Mouse (Mus musculus) midbrain, embryonic 10.5 days (tissue): ENCODE results near the gene Ackr2. TPM values are rescaled to one million over a fixed set of nuclear protein-coding genes. Genes with fewer than 3 reads are reported as not detected.

Experiments
- DNase-seq: peaks from one replicate; pipeline ENCODE4 v3.0.0-alpha.2; 2017; ENCODE audit warnings: low spot score
- H3K27ac ChIP-seq: fragments of 300-500 bp; sonication (generic); replicated peaks from 2 replicates; pipeline ENCODE4 v1.5.1; 2016; ENCODE audit warnings: mild to moderate bottlenecking
- H3K27me3 ChIP-seq: fragments of 300-500 bp; sonication (generic); 2 replicates; pipeline ENCODE4 v1.6.1; 2016; ENCODE audit warnings: low read depth, mild to moderate bottlenecking; ENCODE audit not compliant: poor library complexity, severe bottlenecking
- H3K36me3 ChIP-seq: fragments of 300-500 bp; sonication (generic); 2 replicates; pipeline ENCODE4 v1.6.1; 2016; ENCODE audit warnings: mild to moderate bottlenecking, moderate library complexity
- H3K4me1 ChIP-seq: fragments of 300-500 bp; sonication (generic); 2 replicates; pipeline ENCODE4 v1.6.1; 2016
- H3K4me3 ChIP-seq: fragments of 300-500 bp; sonication (generic); 2 replicates; pipeline ENCODE4 v1.5.1; 2016; ENCODE audit warnings: mild to moderate bottlenecking, moderate library complexity
- H3K9me3 ChIP-seq: fragments of 300-500 bp; sonication (generic); replicated peaks from 2 replicates; pipeline ENCODE4 v1.6.1; 2016; ENCODE audit warnings: mild to moderate bottlenecking
- WGBS: fragments of 180-500 bp; shearing (Covaris S2); methylation state at CpG from one replicate; pipeline ENCODE4 v1.1.7; 2016; 5-methylcytosine and 5-hydroxymethylcytosine counted together
- polyA plus RNA-seq: library from polyadenylated mRNA; unstranded; fragments of >200 nt; fragmentation: Nextera tagmentation; extraction: Ambion mirVana; gene quantifications from 2 replicates; pipeline ENCODE4 v1.2.1, GENCODE M21; 2016

The Ackr2 gene
- polyA plus RNA-seq, 1 experiment from 2014 or later = 0.78 TPM

DNA sequence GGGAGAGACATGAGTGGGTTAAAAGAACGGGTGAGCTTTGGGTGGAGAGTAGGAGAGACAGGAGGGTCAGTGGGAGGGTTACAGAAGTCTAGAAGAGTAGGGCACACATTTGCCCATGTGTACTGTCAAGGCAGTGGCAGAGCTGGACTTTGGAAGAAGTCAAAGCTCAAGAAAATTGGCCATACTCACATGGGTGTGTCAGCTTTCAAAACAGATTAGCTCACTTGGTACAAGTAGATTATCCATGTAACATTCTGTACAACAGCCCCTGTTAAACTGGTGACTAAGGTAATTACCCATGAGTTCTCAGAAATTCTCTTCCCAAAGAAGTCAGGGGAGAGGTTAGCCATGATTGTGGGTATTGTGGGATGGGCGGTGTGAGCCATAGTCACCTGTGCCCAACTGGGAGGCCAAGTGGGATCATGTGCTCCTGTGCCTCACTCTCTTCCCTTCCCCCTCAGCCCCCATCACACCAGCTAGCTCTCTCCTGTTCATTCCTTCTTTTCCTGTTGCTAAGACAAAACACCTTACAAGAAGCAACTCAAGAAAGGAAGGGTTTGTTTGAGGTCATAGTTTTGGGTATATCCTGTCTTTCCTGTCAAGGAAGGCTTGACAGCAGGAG is 26.0 kb upstream of the Ackr2 start:
- WGBS = 88% methylated on average over 2 of the region's 2 CpGs
- no peak for DNase-seq

DNA sequence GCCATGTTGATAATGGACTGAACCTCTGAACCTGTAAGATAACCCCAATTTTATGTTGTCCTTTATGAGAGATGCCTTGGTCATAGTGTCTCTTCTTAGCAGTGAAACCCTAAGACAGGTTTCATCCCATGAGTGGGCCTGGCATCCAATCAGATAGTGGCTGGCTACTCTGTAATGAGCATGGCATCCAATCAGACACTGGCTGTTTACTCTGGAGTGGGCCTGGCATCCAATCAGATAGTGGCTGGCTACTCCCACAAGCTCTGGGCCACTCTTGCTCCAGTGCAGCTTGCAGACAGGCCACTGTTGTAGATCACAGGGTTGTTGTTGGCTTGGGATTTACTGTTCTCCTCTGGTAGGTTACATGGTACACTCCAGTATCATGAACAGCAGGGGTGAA is 24.6 kb upstream of the Ackr2 start:
- H3K27ac ChIP-seq = no peak overlapping the region
- no peaks in the 10 kb centered on the region for H3K36me3 ChIP-seq
- no peaks in the 10 kb centered on the region for H3K9me3 ChIP-seq
- no peaks in the 10 kb centered on the region for H3K27me3 ChIP-seq
- no peak for DNase-seq
- no peak overlapping the region for H3K4me3 ChIP-seq
- no peaks in the 10 kb centered on the region for H3K4me1 ChIP-seq

More for the DNA sequence above, 26.0 kb upstream of the Ackr2 start:
- Histone ChIP-seq H3K27me3 (no peaks in the 10 kb centered on the region), H3K4me1 (no peaks in the 10 kb centered on the region), H3K4me3 (no peak overlapping the region), H3K36me3 (no peaks in the 10 kb centered on the region), H3K27ac (no peak overlapping the region), H3K9me3 (no peaks in the 10 kb centered on the region)

DNA sequence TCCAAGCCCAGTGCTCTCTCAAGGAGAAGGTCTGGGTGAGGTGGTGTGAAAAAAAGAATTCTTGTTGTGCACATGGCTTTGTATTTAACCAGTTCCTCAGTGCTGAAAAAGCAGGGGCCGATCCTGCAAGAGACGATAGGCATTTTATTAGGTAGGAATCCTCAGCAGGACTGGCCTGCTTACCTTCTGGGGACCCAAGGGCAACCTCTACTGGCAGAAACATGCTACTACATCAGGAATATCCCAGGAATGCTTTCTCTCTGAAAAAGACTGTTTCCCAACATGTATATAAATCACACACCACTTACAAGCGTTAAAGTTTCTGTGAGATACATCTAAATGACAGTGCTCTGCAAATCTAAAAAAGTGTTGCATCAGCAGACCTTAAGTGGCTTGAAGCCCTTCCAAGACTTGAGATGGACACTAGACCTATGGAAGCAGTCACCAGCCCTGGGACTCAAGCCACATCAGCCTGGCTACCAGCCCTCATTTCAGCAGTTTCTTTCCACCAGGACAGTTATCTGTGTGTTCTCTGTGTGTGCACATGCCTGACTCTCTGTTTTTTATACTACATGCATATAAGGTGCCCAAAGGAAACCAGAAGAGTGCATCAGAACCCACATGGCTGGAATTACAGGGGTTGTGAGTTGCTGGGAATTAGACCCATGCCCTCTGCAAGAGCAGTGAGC is 21.0 kb upstream of the Ackr2 start:
- H3K4me3 ChIP-seq = no peak overlapping the region
- DNase-seq = peak; percentile 43
- WGBS = 35% methylated on average over 3 of the region's 3 CpGs
- H3K27me3 ChIP-seq = no peaks in the 10 kb centered on the region
- no peak overlapping the region for H3K27ac ChIP-seq
- peaks cover 8% of the 10 kb centered on the region for H3K4me1 ChIP-seq
- H3K36me3 ChIP-seq = no peaks in the 10 kb centered on the region
- no peaks in the 10 kb centered on the region for H3K9me3 ChIP-seq

DNA sequence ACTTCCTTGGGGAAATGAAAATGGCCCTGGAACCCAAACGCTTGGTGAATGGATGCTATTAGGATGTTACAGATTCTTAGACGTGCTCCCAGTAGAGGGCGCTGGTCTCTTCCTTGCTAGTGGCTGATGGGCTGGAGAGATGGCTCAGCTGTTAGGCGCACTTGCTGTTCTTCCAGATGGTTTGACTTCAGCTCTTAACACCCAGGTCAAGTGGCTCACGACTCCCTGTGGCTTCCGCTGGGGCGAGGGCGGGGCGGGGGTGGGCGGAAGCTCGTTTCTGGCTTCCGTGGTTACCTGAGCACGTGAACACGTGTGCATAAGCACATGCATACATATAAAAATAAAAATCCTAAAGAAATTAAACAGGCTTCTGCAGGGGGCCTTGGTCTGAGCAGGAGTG is 17.3 kb upstream of the Ackr2 start:
- WGBS = 35% methylated on average over 14 of the region's 14 CpGs
- H3K4me3 ChIP-seq = no peak overlapping the region
- no peaks in the 10 kb centered on the region for H3K36me3 ChIP-seq
- H3K9me3 ChIP-seq = no peaks in the 10 kb centered on the region
- peak; percentile 71 for DNase-seq
- H3K27me3 ChIP-seq = no peaks in the 10 kb centered on the region
- peaks cover 8% of the 10 kb centered on the region for H3K4me1 ChIP-seq
- H3K27ac ChIP-seq = no peak overlapping the region

GRCm38 (mm10) chr9:121881301-121881700 is 16.9 kb upstream of the Ackr2 start:
- Histone ChIP-seq H3K9me3 (no peaks in the 10 kb centered on the region), H3K27me3 (no peaks in the 10 kb centered on the region), H3K4me3 (no peak overlapping the region), H3K4me1 (peaks cover 8% of the 10 kb centered on the region), H3K36me3 (no peaks in the 10 kb centered on the region), H3K27ac (no peak overlapping the region)
- 84% methylated on average over 6 of the region's 6 CpGs for WGBS
- DNase-seq = no peak

- peaks cover 8% of the 10 kb centered on the region for H3K4me1 ChIP-seq
- no peak overlapping the region for H3K27ac ChIP-seq
- no peaks in the 10 kb centered on the region for H3K9me3 ChIP-seq
- H3K4me3 ChIP-seq = no peak overlapping the region
- no peaks in the 10 kb centered on the region for H3K27me3 ChIP-seq
- H3K36me3 ChIP-seq = no peaks in the 10 kb centered on the region
- 83% methylated on average over 7 of the region's 7 CpGs for WGBS
- DNase-seq = no peak
These were observed 16.1 kb upstream of the Ackr2 start for GRCm38 (mm10) chr9:121882015-121882457.

DNA sequence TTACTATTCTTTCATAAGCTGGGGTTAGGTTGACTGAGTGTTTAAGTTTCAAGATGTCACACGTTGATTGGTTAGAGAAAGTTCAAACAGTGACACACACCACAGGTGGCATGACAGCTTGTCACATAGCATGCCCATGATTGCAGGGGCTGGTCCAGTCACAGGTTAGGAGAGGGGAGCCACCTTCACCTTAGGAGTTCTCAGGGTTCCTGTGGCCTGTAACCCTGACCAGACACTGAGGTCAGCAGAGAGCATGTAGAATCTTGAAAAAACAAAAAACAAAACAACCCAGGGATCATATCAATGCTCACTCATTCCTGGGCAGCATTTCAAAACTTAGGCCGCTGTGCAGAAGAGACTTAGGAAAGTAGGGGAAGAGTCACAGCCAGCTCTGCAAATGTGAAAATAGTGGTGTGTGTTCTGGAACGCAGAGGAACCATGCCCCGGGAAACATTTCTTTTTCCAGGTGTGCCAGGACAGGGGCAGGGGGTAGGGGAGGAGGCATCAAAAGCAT is 8.2 kb upstream of the Ackr2 start:
- Histone ChIP-seq H3K36me3 (no peaks in the 10 kb centered on the region), H3K27ac (no peak overlapping the region), H3K4me1 (peaks cover 20% of the 10 kb centered on the region), H3K27me3 (no peaks in the 10 kb centered on the region), H3K9me3 (no peaks in the 10 kb centered on the region), H3K4me3 (no peak overlapping the region)
- DNase-seq = no peak
- WGBS = 80% methylated on average over 4 of the region's 4 CpGs

GRCm38 (mm10) chr9:121890441-121890941 is 7.7 kb upstream of the Ackr2 start:
- Histone ChIP-seq H3K36me3 (no peaks in the 10 kb centered on the region), H3K9me3 (no peaks in the 10 kb centered on the region), H3K4me1 (peaks cover 20% of the 10 kb centered on the region), H3K27me3 (no peaks in the 10 kb centered on the region), H3K4me3 (no peak overlapping the region), H3K27ac (no peak overlapping the region)
- WGBS = 50% methylated on average over 18 of the region's 18 CpGs
- peak; percentile 29 for DNase-seq

DNA sequence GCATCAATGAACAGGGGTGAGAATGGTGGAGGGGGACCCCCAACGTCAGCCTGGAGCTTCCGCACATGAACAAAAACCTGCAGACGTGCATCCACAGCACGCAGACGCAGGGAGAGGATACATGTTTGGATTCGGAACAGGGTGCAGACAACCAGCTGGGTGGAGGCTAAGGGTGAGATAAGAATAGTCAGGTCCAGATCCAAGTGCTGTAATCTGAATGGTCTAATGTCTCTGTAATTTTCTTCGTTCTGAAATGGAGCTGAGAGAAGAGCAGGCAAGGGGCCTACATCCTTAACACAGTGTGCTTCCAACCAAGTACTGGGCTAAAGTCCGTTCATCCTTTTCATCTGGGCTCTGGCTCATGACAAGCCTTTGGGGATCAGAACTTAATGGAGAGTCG is 6.9 kb upstream of the Ackr2 start:
- Histone ChIP-seq H3K27me3 (no peaks in the 10 kb centered on the region), H3K9me3 (no peaks in the 10 kb centered on the region), H3K4me3 (no peak overlapping the region), H3K4me1 (peaks cover 20% of the 10 kb centered on the region), H3K36me3 (no peaks in the 10 kb centered on the region), H3K27ac (no peak overlapping the region)
- no peak for DNase-seq
- WGBS = 90% methylated on average over 9 of the region's 9 CpGs

DNA sequence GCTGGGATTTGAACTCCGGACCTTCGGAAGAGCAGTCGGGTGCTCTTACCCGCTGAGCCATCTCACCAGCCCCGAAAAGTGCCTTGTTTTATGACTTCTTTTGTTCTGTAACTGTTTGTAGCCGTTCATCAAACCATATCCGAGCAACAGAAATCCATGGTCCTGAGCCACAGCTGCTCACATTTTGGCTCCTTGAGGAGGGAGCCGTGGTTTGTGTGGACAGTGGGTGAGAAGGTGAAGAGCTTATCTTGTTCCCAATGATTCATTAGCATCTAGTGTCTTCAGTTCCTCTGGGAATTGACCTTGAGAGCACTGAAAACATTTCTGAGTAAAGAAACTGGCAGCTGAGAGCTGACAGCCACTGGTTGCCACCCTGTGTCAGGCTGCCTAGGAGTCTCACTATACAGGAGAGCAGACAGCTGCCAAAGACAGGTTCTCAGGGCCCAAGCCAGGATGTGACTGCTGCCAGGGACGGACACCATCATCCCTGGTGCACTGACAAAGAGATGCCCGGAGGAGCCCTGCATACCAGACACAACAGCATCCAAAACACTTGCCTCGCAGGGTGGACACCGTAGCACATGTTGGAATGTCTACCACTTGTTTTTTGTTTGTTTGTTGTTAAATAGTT is 6.0 kb upstream of the Ackr2 start:
- Histone ChIP-seq H3K27me3 (no peaks in the 10 kb centered on the region), H3K4me1 (peaks cover 20% of the 10 kb centered on the region), H3K27ac (no peak overlapping the region), H3K36me3 (no peaks in the 10 kb centered on the region), H3K4me3 (no peak overlapping the region), H3K9me3 (no peaks in the 10 kb centered on the region)
- 90% methylated on average over 12 of the region's 12 CpGs for WGBS
- DNase-seq = no peak

- Histone ChIP-seq H3K4me1 (peaks cover 20% of the 10 kb centered on the region), H3K36me3 (no peaks in the 10 kb centered on the region), H3K27ac (no peak overlapping the region), H3K4me3 (no peak overlapping the region), H3K9me3 (no peaks in the 10 kb centered on the region), H3K27me3 (no peaks in the 10 kb centered on the region)
- 79% methylated on average over 7 of the region's 7 CpGs for WGBS
- no peak for DNase-seq
These were observed 3.7 kb upstream of the Ackr2 start for GRCm38 (mm10) chr9:121894447-121894846.

DNA sequence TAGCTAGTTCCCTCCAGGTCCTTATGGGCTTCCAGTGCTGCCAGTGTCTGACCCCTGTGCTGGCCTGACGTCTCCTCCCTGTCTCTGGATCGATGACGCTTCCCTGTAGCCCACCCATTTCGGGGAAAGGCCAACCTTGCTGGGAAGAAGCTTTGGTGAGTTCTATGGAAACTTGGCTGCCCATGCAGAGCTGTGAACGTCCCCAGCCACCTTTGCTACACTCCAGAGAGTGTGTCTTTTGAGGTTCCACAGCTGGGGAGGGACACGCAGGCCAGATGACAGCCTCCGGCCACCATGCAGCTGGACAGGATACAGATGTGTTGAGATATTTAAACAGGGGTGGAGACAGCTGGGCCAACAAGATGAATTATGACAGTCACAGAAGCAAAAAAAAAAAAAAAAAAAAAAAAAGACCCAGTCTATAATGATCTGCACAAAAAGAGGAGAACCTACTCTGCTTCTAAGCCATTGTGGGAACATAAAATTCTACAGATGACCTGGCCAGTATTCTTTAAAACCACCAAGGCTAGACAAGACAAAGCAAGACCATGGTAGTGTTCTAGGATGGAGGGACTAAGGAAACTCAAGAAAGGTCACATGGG is 2.7 kb upstream of the Ackr2 start:
- WGBS = 84% methylated on average over 7 of the region's 7 CpGs

More for the DNA sequence above, 2.7 kb upstream of the Ackr2 start:
- Histone ChIP-seq H3K9me3 (no peaks in the 10 kb centered on the region), H3K4me3 (no peak overlapping the region), H3K27me3 (no peaks in the 10 kb centered on the region), H3K4me1 (peaks cover 13% of the 10 kb centered on the region), H3K36me3 (no peaks in the 10 kb centered on the region), H3K27ac (no peak overlapping the region)
- no peak for DNase-seq
